Mouse (Mus musculus) hindbrain, embryonic 14.5 days (tissue): ENCODE data around the gene Olfr71. TPM values are rescaled to one million over a fixed set of nuclear protein-coding genes. Genes with fewer than 3 reads are reported as not detected.
A peak's percentile ranks its signal among the peaks of the same experiment; 100 is the strongest.

Experiments
- ATAC-seq: fragments of 200-750 bp; cut with Nextera tagmentation; 2 replicates; pipeline ENCODE4 v1.8.0; 2017; ENCODE audit warnings: moderate number of reproducible peaks, mild to moderate bottlenecking, moderate TSS enrichment, moderate library complexity; ENCODE audit not compliant: low FRiP score
- DNase-seq: peaks from one replicate; pipeline ENCODE4 v3.0.0-alpha.2; 2015; ENCODE audit warnings: low spot score
- H3K27ac ChIP-seq: fragments of 300-500 bp; sonication (generic); 2 replicates; pipeline ENCODE4 v1.5.1; 2014; ENCODE audit warnings: mild to moderate bottlenecking, moderate library complexity
- H3K27me3 ChIP-seq: fragments of 300-500 bp; sonication (generic); 2 replicates; pipeline ENCODE4 v1.6.1; 2014; ENCODE audit warnings: mild to moderate bottlenecking, low read length, mixed read lengths; ENCODE audit not compliant: control insufficient read depth, insufficient read depth
- H3K36me3 ChIP-seq: fragments of 300-500 bp; sonication (generic); replicated peaks from 2 replicates; pipeline ENCODE4 v1.6.1; 2014; ENCODE audit not compliant: control insufficient read depth, insufficient read depth
- H3K4me1 ChIP-seq: fragments of 300-500 bp; sonication (generic); replicated peaks from 2 replicates; pipeline ENCODE4 v1.6.1; 2014; ENCODE audit warnings: antibody characterized with exemption, low read length, mixed read lengths; ENCODE audit not compliant: control insufficient read depth, insufficient read depth
- H3K4me2 ChIP-seq: fragments of 300-500 bp; sonication (generic); replicated peaks from 2 replicates; pipeline ENCODE4 v1.6.1; 2014; ENCODE audit warnings: mild to moderate bottlenecking, moderate library complexity
- H3K4me3 ChIP-seq: fragments of 300-500 bp; sonication (generic); replicated peaks from 2 replicates; pipeline ENCODE4 v1.5.1; 2014; ENCODE audit warnings: mild to moderate bottlenecking, low read length
- H3K9ac ChIP-seq: fragments of 300-500 bp; sonication (generic); 2 replicates; pipeline ENCODE4 v1.6.1; 2014
- H3K9me3 ChIP-seq: fragments of 300-500 bp; sonication (generic); 2 replicates; pipeline ENCODE4 v1.6.1; 2016; ENCODE audit warnings: low read length; ENCODE audit not compliant: control insufficient read depth
- WGBS: fragments of 180-500 bp; shearing (Covaris S2); extraction: QIAGEN DNeasy Blood & Tissue Kit; methylation state at CpG from one replicate; pipeline ENCODE4 v1.1.7; 2014; 5-methylcytosine and 5-hydroxymethylcytosine counted together
- polyA plus RNA-seq: library from polyadenylated mRNA; unstranded; fragments of >200 nt; fragmentation: Nextera tagmentation; extraction: Ambion mirVana; gene quantifications from 2 replicates; pipeline ENCODE4 v1.2.1, GENCODE M21; 2014

Olfr71 gene
- polyA plus RNA-seq, 1 experiment from 2014 or later = not detected

DNA sequence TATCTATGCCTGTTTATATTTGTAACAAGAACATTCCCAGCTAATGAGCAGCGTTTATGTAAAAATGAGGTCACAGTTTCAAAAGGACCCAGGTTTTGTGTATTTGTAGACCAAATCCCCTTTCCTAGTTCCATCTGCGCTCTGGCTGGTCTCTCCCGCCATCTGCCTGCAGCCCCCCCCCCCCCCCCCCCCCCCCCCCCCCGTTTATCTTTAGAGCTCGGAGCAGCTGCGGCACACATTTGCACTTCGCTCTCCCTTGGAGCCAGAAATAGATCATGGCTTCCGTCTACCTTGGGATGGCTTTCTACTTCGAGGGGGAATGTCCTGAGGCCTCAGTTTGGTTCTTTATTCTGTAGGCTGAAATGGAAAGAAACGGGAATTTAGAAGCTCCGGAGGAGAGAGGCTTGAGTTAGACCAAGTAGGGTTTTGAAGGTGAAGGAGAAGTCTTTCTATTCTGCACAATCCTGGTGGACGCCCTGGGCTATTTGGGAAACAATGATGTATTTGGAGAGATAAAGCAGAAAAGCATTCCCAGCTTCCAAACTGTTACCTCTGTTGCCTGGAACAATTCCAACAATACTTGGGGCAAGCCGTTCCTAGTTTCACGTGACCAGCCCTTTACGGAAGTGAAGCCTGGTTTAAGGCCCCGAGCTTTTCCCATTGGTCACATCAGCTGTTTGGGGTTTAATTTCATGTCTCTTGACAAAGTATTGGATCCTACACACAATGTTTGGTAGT, 10.6 kb upstream of the Olfr71 start:
- WGBS = 47% methylated on average over 13 of the region's 16 CpGs
- Histone ChIP-seq H3K9ac (no peak overlapping the region), H3K4me3 (no peak overlapping the region), H3K9me3 (no peaks in the 10 kb centered on the region), H3K27me3 (no peaks in the 10 kb centered on the region), H3K4me2 (no peak overlapping the region), H3K36me3 (no peaks in the 10 kb centered on the region), H3K4me1 (no peaks in the 10 kb centered on the region; the same call in 1 of the 2 replicates), H3K27ac (no peak overlapping the region)
- ATAC-seq (no peak), DNase-seq (peak; percentile 36)

DNA sequence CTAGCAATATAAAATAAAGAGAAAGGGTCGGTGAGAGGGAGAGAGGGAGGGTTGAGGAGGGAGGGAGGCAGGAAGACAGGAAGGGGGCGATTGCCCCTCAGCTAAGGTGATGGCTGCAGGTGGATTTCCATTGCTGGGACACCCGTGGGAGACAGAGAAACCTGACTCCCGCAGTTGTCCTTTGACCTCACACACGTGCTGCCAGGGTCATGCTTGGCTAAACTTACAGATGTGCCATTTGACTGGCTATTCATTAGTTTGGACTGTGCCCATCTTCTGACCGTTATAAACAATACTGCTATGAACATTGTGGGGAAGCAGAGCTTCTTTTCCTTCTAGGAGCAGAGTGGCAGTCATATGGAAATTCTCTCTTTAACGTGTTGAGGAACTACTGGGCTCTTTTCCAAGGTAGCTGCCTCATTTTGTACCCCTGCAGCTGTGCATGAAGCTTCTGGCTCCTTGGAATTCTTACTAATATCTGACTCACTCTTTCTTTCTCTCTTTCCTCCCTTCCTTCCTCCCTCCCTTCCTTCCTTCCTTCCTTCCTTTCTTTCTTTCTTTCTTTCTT, 3.7 kb upstream of the Olfr71 start:
- WGBS = 34% methylated on average over 7 of the region's 7 CpGs
- no peak overlapping the region for H3K27ac ChIP-seq
- DNase-seq = no peak
- H3K9ac ChIP-seq = no peak overlapping the region
- H3K36me3 ChIP-seq = no peaks in the 10 kb centered on the region
- H3K27me3 ChIP-seq = no peaks in the 10 kb centered on the region
- H3K4me3 ChIP-seq = no peak overlapping the region
- H3K4me2 ChIP-seq = no peak overlapping the region
- no peaks in the 10 kb centered on the region for H3K4me1 ChIP-seq
- ATAC-seq = no peak
- no peaks in the 10 kb centered on the region for H3K9me3 ChIP-seq

DNA sequence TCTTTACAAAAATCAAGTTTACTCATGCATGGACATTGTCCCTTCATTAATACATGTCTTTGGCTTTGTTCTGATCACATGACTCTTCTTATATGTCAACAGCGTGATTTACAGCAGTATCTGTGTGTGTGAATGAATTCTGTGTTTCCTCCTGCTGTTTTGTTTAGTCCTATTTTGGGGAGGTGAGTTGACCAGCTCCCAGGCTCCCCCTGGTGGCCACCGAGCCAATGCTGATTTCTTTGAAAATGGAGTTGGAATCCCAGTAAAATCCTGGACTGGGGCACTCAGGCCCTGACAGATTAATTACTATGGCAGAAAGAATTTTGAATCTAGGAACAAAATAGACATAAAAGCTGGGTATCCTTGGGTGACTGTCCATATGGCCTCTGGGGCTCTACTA, 1.8 kb upstream of the Olfr71 start:
- no peak overlapping the region for H3K9ac ChIP-seq
- H3K4me1 ChIP-seq = no peaks in the 10 kb centered on the region
- H3K27ac ChIP-seq = no peak overlapping the region
- H3K27me3 ChIP-seq = no peaks in the 10 kb centered on the region
- H3K9me3 ChIP-seq = no peaks in the 10 kb centered on the region
- no peak for ATAC-seq
- no peak overlapping the region for H3K4me3 ChIP-seq
- no peaks in the 10 kb centered on the region for H3K36me3 ChIP-seq
- DNase-seq = peak; percentile 73
- no peak overlapping the region for H3K4me2 ChIP-seq
- 3% methylated on average over 2 of the region's 2 CpGs for WGBS

DNA sequence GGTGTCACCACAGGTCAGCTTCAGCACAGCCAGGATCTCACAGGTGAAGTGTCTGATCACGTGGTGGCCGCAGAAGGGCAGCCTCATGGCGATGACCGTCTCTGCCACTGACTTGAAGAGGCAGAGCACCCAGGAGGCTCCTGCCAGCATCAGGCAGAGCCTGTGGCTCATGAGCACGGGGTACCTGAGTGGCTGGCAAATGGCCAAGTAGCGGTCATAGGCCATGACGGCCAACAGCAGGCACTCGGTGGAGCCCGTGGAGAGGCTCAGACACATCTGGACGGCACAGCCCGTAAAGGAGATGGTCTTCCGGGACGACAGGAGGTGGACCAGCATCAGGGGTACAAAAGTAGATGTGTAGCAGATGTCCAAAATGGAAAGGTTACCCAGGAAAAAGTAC, 4.1 kb downstream of the Olfr71 start:
- ATAC-seq = no peak
- DNase-seq = no peak
- H3K4me2 ChIP-seq = no peak overlapping the region
- WGBS = 82% methylated on average over 13 of the region's 13 CpGs
- H3K9ac ChIP-seq = no peak overlapping the region
- no peaks in the 10 kb centered on the region for H3K36me3 ChIP-seq
- H3K4me3 ChIP-seq = no peak overlapping the region
- H3K27me3 ChIP-seq = no peaks in the 10 kb centered on the region
- no peaks in the 10 kb centered on the region for H3K4me1 ChIP-seq
- H3K9me3 ChIP-seq = no peaks in the 10 kb centered on the region
- no peak overlapping the region for H3K27ac ChIP-seq

DNA sequence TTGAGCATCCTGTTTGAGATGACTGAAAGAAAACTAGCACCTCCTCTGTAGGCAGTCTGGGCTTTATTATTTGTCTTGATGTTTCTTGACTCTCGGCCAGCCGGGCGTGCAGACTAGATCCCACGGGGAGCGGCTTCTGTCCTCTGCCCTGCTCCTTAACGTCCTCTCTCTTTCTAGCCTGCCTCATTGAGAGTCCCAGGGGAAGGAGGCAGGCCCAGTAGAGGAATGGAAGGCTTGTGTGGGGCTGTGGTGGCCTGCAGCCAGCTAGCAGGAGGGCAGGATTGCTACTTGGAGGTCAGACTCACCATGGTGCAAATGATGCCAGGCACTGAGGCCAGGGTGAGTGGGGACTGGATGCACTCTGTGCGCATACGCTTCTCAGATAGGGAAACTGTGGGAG, 6.2 kb downstream of the Olfr71 start:
- Histone ChIP-seq H3K4me2 (no peak overlapping the region), H3K36me3 (no peaks in the 10 kb centered on the region), H3K27ac (no peak overlapping the region), H3K9ac (no peak overlapping the region), H3K4me1 (no peaks in the 10 kb centered on the region), H3K27me3 (no peaks in the 10 kb centered on the region), H3K9me3 (no peaks in the 10 kb centered on the region), H3K4me3 (no peak overlapping the region)
- 68% methylated on average over 8 of the region's 8 CpGs for WGBS
- DNase-seq (no peak), ATAC-seq (no peak)

DNA sequence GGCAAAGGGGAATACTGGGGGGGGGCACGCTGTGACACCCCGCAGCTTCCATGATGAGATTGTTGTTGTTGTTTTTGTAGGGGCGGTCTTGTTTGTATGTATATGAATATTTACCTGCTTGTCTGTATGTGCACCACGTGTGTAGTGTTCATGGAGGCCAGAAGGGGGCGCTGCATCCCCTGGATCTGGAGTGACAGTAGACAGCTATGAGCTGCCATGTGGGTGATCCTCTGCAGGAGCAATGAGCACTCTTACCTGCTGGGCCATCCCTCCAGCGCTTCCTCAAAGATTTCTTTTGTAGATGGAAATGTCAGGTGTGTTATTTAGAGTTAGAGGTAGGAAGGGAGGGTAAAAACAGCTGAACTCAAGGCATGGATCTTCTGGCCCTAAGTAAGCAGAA, 6.6 kb downstream of the Olfr71 start:
- ATAC-seq (no peak), DNase-seq (no peak)
- no peak overlapping the region for H3K4me2 ChIP-seq
- no peaks in the 10 kb centered on the region for H3K36me3 ChIP-seq
- 82% methylated on average over 6 of the region's 6 CpGs for WGBS
- no peak overlapping the region for H3K27ac ChIP-seq
- H3K4me1 ChIP-seq = no peaks in the 10 kb centered on the region
- H3K9ac ChIP-seq = no peak overlapping the region
- H3K27me3 ChIP-seq = no peaks in the 10 kb centered on the region
- H3K9me3 ChIP-seq = no peaks in the 10 kb centered on the region
- H3K4me3 ChIP-seq = no peak overlapping the region

DNA sequence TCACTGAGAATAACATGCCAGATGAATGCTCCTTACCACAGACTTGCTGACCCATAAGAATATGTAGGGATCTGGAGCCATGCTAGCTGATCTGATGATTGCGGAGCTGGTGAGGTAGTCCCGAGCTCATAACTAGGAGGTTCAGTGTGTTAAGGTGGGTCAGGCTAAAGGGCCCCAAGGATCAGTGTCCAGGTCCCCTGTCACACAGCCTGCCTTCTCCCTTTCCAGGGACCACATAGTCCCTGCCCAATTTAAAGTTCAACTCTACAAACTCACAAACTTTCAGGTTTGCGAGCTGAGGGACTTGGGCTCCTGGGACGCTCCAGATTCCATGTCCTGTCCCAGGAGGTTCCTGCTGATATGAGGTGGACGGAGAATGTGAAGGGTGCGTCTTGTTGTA, 9.3 kb downstream of the Olfr71 start, which contains the start of gene Olfr70:
Gene Olfr70 (minus strand): TSS at position 101 of the 400 bp plus-strand sequence.
- no peaks in the 10 kb centered on the region for H3K9me3 ChIP-seq
- DNase-seq (no peak), ATAC-seq (no peak)
- H3K36me3 ChIP-seq = no peaks in the 10 kb centered on the region
- no peak within 1 kb of the TSS for H3K4me3 ChIP-seq
- no peak within 1 kb of the TSS for H3K27ac ChIP-seq
- no peak within 1 kb of the TSS for H3K4me2 ChIP-seq
- H3K9ac ChIP-seq = no peak within 1 kb of the TSS
- H3K4me1 ChIP-seq = no peaks in the 10 kb centered on the region
- no peaks in the 10 kb centered on the region for H3K27me3 ChIP-seq
- WGBS = 93% methylated on average over 6 of the region's 6 CpGs

DNA sequence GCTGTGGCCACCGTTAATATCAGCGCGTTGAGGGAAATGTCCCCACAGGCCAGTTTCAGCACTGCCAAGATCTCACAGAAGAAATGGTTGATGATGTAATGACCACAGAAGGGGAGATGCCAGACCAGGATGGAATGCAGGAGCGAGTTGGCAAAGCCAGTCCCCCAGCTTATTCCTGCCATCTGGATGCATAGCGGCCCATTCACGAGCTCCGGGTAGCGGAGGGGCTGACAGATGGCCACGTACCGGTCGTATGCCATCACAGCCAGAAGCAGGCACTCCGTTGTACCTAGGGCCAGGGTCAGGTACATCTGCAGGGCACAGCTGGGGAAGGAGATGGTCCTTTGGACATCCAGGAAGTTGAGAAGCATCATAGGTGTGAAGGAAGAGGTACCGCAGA, 13.5 kb downstream of the Olfr71 start:
- no peak overlapping the region for H3K9ac ChIP-seq
- no peak for DNase-seq
- no peaks in the 10 kb centered on the region for H3K27me3 ChIP-seq
- H3K4me1 ChIP-seq = no peaks in the 10 kb centered on the region
- no peak for ATAC-seq
- no peak overlapping the region for H3K4me2 ChIP-seq
- no peaks in the 10 kb centered on the region for H3K9me3 ChIP-seq
- no peak overlapping the region for H3K4me3 ChIP-seq
- H3K36me3 ChIP-seq = 0 out of 2 replicates have a peak, but pooled peaks cover 2% of the 10 kb centered on the region
- H3K27ac ChIP-seq = no peak overlapping the region
- WGBS = 81% methylated on average over 13 of the region's 13 CpGs

DNA sequence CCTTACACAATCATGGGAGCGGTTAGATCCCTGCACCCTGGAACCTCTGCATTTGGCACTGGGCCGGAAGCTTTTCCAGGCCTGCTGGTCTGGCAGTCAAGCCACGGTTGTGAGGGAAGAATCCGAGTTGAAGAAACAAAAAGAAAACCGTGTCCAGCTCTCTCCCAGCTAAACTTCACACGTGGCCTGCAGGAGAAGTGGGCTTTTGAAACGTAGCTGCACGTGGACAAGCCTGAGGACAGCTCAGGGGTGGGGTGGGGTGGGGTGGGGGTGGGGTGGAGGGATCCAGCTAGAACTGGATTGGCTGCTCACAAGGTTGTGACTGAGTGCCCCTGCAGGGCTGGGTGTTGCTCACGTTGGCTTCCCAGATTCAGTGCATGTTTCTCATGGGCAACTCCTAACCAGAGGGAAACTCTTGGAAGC, 14.8 kb downstream of the Olfr71 start:
- DNase-seq = no peak
- no peak for ATAC-seq
- no peaks in the 10 kb centered on the region for H3K9me3 ChIP-seq
- no peaks in the 10 kb centered on the region for H3K4me1 ChIP-seq
- no peak overlapping the region for H3K9ac ChIP-seq
- no peak overlapping the region for H3K4me2 ChIP-seq
- H3K27me3 ChIP-seq = no peaks in the 10 kb centered on the region
- H3K27ac ChIP-seq = no peak overlapping the region
- peaks cover 10% of the 10 kb centered on the region for H3K36me3 ChIP-seq
- H3K4me3 ChIP-seq = no peak overlapping the region
- WGBS = 30% methylated on average over 9 of the region's 9 CpGs
